Mouse (Mus musculus): ENCODE results near the gene Gm9821.

The Gm9821 gene

GRCm38 (mm10) chr2:91971231-91972097, 26.0 kb downstream of the Gm9821 start:
- no peak for DNase-seq (ENCODE audit: low spot score)

GRCm38 (mm10) chr2:91972121-91972566, 26.6 kb downstream of the Gm9821 start:
- DNase-seq (ENCODE audit: low spot score), result no peak

- no peak for DNase-seq (ENCODE audit: low spot score)
Observed at GRCm38 (mm10) chr2:91973416-91974135, 28.1 kb downstream of the Gm9821 start.

GRCm38 (mm10) chr2:91975581-91976541, 30.4 kb downstream of the Gm9821 start, which contains the start of gene Dgkz:
Dgkz (minus strand) TSS chr2:91975864.
- DNase-seq (ENCODE audit: low spot score), result no peak

- DNase-seq (ENCODE audit: low spot score), result no peak
Observed at GRCm38 (mm10) chr2:91977960-91978359, 32.5 kb downstream of the Gm9821 start.

GRCm38 (mm10) chr2:91978547-91978946, 33.0 kb downstream of the Gm9821 start:
- DNase-seq (ENCODE audit: low spot score), result no peak

GRCm38 (mm10) chr2:91980245-91980644, 34.7 kb downstream of the Gm9821 start:
- no peak for DNase-seq (ENCODE audit: low spot score)

GRCm38 (mm10) chr2:91980830-91981229, 35.3 kb downstream of the Gm9821 start:
- DNase-seq (ENCODE audit: low spot score), result no peak

GRCm38 (mm10) chr2:91984439-91984838, 38.9 kb downstream of the Gm9821 start:
- peak; percentile 41 for DNase-seq (ENCODE audit: low spot score)

GRCm38 (mm10) chr2:91984906-91985525, 39.5 kb downstream of the Gm9821 start:
- DNase-seq (ENCODE audit: low spot score), result no peak

GRCm38 (mm10) chr2:91986071-91986470, 40.6 kb downstream of the Gm9821 start:
- DNase-seq (ENCODE audit: low spot score), result no peak

GRCm38 (mm10) chr2:91987542-91987941, 42.0 kb downstream of the Gm9821 start:
- peak; percentile 65 for DNase-seq (ENCODE audit: low spot score)

GRCm38 (mm10) chr2:91989750-91990149, 44.2 kb downstream of the Gm9821 start:
- no peak for DNase-seq (ENCODE audit: low spot score)

GRCm38 (mm10) chr2:91993409-91993808, 47.9 kb downstream of the Gm9821 start:
- no peak for DNase-seq (ENCODE audit: low spot score)

GRCm38 (mm10) chr2:91996006-91996405, 50.5 kb downstream of the Gm9821 start:
- DNase-seq (ENCODE audit: low spot score), result no peak

Data from spleen, adult 12 weeks (tissue).